Mouse (Mus musculus) forebrain, embryonic 13.5 days (tissue): Measurements from ENCODE around the gene Atp11a. TPM values are rescaled to one million over a fixed set of nuclear protein-coding genes. Genes with fewer than 3 reads are reported as not detected.

ENCODE experiments used
- polyA plus RNA-seq: library from polyadenylated mRNA; unstranded; fragments of >200 nt; fragmentation: Nextera tagmentation; extraction: Ambion mirVana; gene quantifications from 2 replicates; pipeline ENCODE4 v1.2.1, GENCODE M21; 2015

Atp11a gene
- polyA plus RNA-seq, 1 experiment from 2014 or later, result 10.1 TPM

Other genes with a start within 250 kb of the Atp11a start
- not detected in 2 replicates for gene Spaca7, start 184.0 kb upstream of the Atp11a start, polyA plus RNA-seq
- gene Tubgcp3, start 84.8 kb upstream of the Atp11a start, polyA plus RNA-seq, result 44.2 and 52.9 TPM in 2 replicates
- gene Mcf2l, start 116.8 kb downstream of the Atp11a start, polyA plus RNA-seq, result 80.3 and 99.0 TPM in 2 replicates